Mouse (Mus musculus): ENCODE measurements around the gene Patz1.

DNA sequence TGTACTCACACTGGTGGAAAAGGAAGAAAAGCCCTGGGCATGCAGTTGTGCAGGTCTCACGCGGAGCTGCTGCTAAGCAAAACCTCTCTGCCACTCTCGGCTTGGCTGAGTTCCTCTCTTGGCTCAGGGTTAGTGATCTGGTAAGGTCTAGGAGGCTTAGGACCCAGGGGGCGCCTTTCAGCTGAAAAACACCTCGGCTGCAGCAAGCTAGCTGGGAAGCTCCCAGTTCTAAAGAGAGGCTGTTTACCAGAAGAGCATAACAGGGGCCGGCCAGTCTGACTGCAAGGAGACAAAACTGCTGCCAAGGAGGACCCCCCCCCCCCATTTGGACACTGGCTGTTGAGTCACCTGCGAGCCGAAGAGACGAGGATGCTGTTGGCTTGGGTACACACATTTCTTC, 41.9 kb downstream of the Patz1 start:
- no peak for TF ChIP-seq CEBPB (IDR thresholded peaks at IDR 0.05; ENCODE audit: low read depth)
- no peak for TF ChIP-seq MAX (IDR thresholded peaks at IDR 0.05)
- TF ChIP-seq CTCF (IDR thresholded peaks at IDR 0.05; ENCODE audit: control insufficient read depth, insufficient read depth, insufficient read length) = no peak
- TF ChIP-seq USF1 (IDR thresholded peaks at IDR 0.05; ENCODE audit: low read depth) = no peak
- TF ChIP-seq MYOG (IDR thresholded peaks at IDR 0.05; ENCODE audit: control insufficient read depth, extremely low read depth, insufficient read length) = no peak
- TF ChIP-seq MYOD1 (IDR thresholded peaks at IDR 0.05; ENCODE audit: control insufficient read depth, insufficient read length, low read depth) = no peak
- no peak for TF ChIP-seq FOSL1 (IDR thresholded peaks at IDR 0.05; ENCODE audit: insufficient read depth, low read length, poor library complexity, severe bottlenecking)

Data from C2C12 (cell line).